Mouse (Mus musculus): ENCODE results near the gene Knstrn.

DNA sequence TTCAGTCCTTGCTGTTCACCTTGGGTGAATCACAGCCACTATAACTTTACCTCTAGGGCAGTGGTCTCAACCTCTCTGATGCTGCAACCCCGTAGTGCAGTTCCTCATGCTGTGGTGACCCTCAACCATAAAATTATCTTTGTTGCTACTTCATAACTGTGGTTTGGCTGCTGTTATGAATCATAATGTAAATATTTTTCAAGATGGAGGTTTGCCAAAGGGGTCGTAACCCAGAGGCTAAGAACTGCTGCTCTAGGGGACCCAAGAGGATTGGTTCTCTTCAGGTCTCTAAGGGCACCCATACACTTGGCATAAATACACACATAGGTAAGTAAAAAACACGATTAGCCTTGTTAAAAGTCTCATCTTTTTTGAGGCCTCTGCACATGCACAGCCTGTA lies 56.8 kb downstream of the Knstrn start:
- TF ChIP-seq EP300 (IDR thresholded peaks at IDR 0.05; ENCODE audit: low read depth) (no peak), CTCF (IDR thresholded peaks at IDR 0.05; ENCODE audit: low read depth) (no peak)
